Mouse (Mus musculus): ENCODE data around the gene Prl2c1. TPM values are rescaled to one million over a fixed set of nuclear protein-coding genes. Genes with fewer than 3 reads are reported as not detected.
"Not testable (repeated sequence)": the region's sequence is repeated elsewhere in the genome, so short reads cannot be mapped to it uniquely, and the experiment has no call there.

Prl2c1 gene
- polyA plus RNA-seq (2014; fragmentation: Nextera tagmentation; extraction: Ambion mirVana) = not detected in 2 replicates

- no peak within 1 kb of the TSS for H3K4me3 ChIP-seq (replicated peaks; ENCODE audit: low read depth, low read length)
- no peak within 1 kb of the TSS for H3K27ac ChIP-seq (replicated peaks; ENCODE audit: low read depth, low read length)
- no peaks in the 10 kb centered on the region for H3K4me1 ChIP-seq (ENCODE audit: control insufficient read depth, insufficient read depth, low read length)
- ATAC-seq (ENCODE audit: low FRiP score, low TSS enrichment) (no peak), DNase-seq (no peak)
- no peaks in the 10 kb centered on the region for H3K36me3 ChIP-seq (ENCODE audit: control insufficient read depth, insufficient read depth, low read length)
- H3K9me3 ChIP-seq (ENCODE audit: control insufficient read depth, low read length) = no peaks in the 10 kb centered on the region
- no peak within 1 kb of the TSS for H3K9ac ChIP-seq (replicated peaks; ENCODE audit: low read length)
- 95% methylated on average over 3 of the region's 3 CpGs for WGBS
- no peak within 1 kb of the TSS for H3K4me2 ChIP-seq (ENCODE audit: low read length)
- no peaks in the 10 kb centered on the region for H3K27me3 ChIP-seq (ENCODE audit: control insufficient read depth, insufficient read depth, low read length)
These were observed at the start of gene Prl2c1 for GRCm38 (mm10) chr13:27849042-27849441. Prl2c1 (plus strand) TSS chr13:27849342.

- H3K4me1 ChIP-seq (ENCODE audit: control insufficient read depth, insufficient read depth, low read length) = no peaks in the 10 kb centered on the region
- no peak for ATAC-seq (ENCODE audit: low FRiP score, low TSS enrichment)
- DNase-seq = no peak
- no peaks in the 10 kb centered on the region for H3K36me3 ChIP-seq (ENCODE audit: control insufficient read depth, insufficient read depth, low read length)
- WGBS = 88% methylated on average over 1 of the region's 1 CpGs
- no peak within 1 kb of the TSS for H3K27ac ChIP-seq (replicated peaks; ENCODE audit: low read depth, low read length)
- no peak within 1 kb of the TSS for H3K4me2 ChIP-seq (ENCODE audit: low read length)
- no peak within 1 kb of the TSS for H3K9ac ChIP-seq (replicated peaks; ENCODE audit: low read length)
- no peaks in the 10 kb centered on the region for H3K27me3 ChIP-seq (ENCODE audit: control insufficient read depth, insufficient read depth, low read length)
- no peaks in the 10 kb centered on the region for H3K9me3 ChIP-seq (ENCODE audit: control insufficient read depth, low read length)
- H3K4me3 ChIP-seq (replicated peaks; ENCODE audit: low read depth, low read length) = no peak within 1 kb of the TSS
These were observed 47.8 kb upstream of the Prl2c1 start, which contains the start of gene Prl2a1 for GRCm38 (mm10) chr13:27801354-27801753. Prl2a1 (plus strand) TSS chr13:27801654.

- WGBS = 87% methylated on average over 1 of the region's 1 CpGs
- Histone ChIP-seq H3K27me3 (ENCODE audit: control insufficient read depth, insufficient read depth, low read length) (no peaks in the 10 kb centered on the region), H3K27ac (replicated peaks; ENCODE audit: low read depth, low read length) (no peak overlapping the region), H3K4me3 (replicated peaks; ENCODE audit: low read depth, low read length) (no peak overlapping the region), H3K9ac (replicated peaks; ENCODE audit: low read length) (no peak overlapping the region), H3K36me3 (ENCODE audit: control insufficient read depth, insufficient read depth, low read length) (no peaks in the 10 kb centered on the region), H3K4me2 (ENCODE audit: low read length) (no peak overlapping the region), H3K9me3 (ENCODE audit: control insufficient read depth, low read length) (no peaks in the 10 kb centered on the region), H3K4me1 (ENCODE audit: control insufficient read depth, insufficient read depth, low read length) (no peaks in the 10 kb centered on the region)
- no peak for DNase-seq
- no peak for ATAC-seq (ENCODE audit: low FRiP score, low TSS enrichment)
These were observed 46.4 kb upstream of the Prl2c1 start for GRCm38 (mm10) chr13:27802765-27803164.

- not testable (repeated sequence) for H3K9ac ChIP-seq (replicated peaks; ENCODE audit: low read length); H3K27me3 ChIP-seq (ENCODE audit: control insufficient read depth, insufficient read depth, low read length); H3K4me1 ChIP-seq (ENCODE audit: control insufficient read depth, insufficient read depth, low read length); H3K4me3 ChIP-seq (replicated peaks; ENCODE audit: low read depth, low read length); ATAC-seq (ENCODE audit: low FRiP score, low TSS enrichment); H3K27ac ChIP-seq (replicated peaks; ENCODE audit: low read depth, low read length); H3K9me3 ChIP-seq (ENCODE audit: control insufficient read depth, low read length); H3K36me3 ChIP-seq (ENCODE audit: control insufficient read depth, insufficient read depth, low read length); H3K4me2 ChIP-seq (ENCODE audit: low read length); DNase-seq
- WGBS = 90% methylated on average over 2 of the region's 2 CpGs
These were observed 55.1 kb downstream of the Prl2c1 start for GRCm38 (mm10) chr13:27904236-27904635.

Other genes starting within 250 kb of the Prl2c1 start
- not detected in 2 replicates for gene Prl7b1, start 238.8 kb upstream of the Prl2c1 start, polyA plus RNA-seq (2014; fragmentation: Nextera tagmentation; extraction: Ambion mirVana)
- not detected in 2 replicates for gene Prl7a1, start 206.8 kb upstream of the Prl2c1 start, polyA plus RNA-seq (2014; fragmentation: Nextera tagmentation; extraction: Ambion mirVana)
- not detected in 2 replicates for gene Prl7a2, start 181.3 kb upstream of the Prl2c1 start, polyA plus RNA-seq (2014; fragmentation: Nextera tagmentation; extraction: Ambion mirVana)
- gene Prl7d1, start 132.6 kb upstream of the Prl2c1 start, polyA plus RNA-seq (2014; fragmentation: Nextera tagmentation; extraction: Ambion mirVana) = not detected in 2 replicates
- not detected in 2 replicates for gene Prl7c1, start 68.5 kb upstream of the Prl2c1 start, polyA plus RNA-seq (2014; fragmentation: Nextera tagmentation; extraction: Ambion mirVana)
- not detected in 2 replicates for gene Prl2a1, start 47.7 kb upstream of the Prl2c1 start, polyA plus RNA-seq (2014; fragmentation: Nextera tagmentation; extraction: Ambion mirVana)
- not detected in 2 replicates for gene Prl4a1, start 166.9 kb downstream of the Prl2c1 start, polyA plus RNA-seq (2014; fragmentation: Nextera tagmentation; extraction: Ambion mirVana)